Mouse (Mus musculus) brain, embryonic 18.5 days (tissue): ENCODE data around the gene Olfr1256.

Experiments
- DNase-seq: peaks from one replicate; pipeline ENCODE4 v3.0.0-alpha.2; 2012; ENCODE audit warnings: low read depth, low spot score

Gene Olfr1256

GRCm38 (mm10) chr2:89841455-89841854 is at the start of gene Olfr1256:
Gene Olfr1256, minus strand, starts transcription at chr2:89841555.
- DNase-seq: no peak

- DNase-seq: no peak
Observed at GRCm38 (mm10) chr2:89878137-89878536, 36.8 kb upstream of the Olfr1256 start, which contains the start of gene Olfr1257. Gene Olfr1257, plus strand, starts transcription at chr2:89878437.

GRCm38 (mm10) chr2:89849230-89849629 is 7.9 kb upstream of the Olfr1256 start:
- DNase-seq: no peak

- no peak for DNase-seq
Observed at GRCm38 (mm10) chr2:89848105-89848504, 6.8 kb upstream of the Olfr1256 start, which contains the start of gene Olfr48. Gene Olfr48, minus strand, starts transcription at chr2:89848205.

DNA sequence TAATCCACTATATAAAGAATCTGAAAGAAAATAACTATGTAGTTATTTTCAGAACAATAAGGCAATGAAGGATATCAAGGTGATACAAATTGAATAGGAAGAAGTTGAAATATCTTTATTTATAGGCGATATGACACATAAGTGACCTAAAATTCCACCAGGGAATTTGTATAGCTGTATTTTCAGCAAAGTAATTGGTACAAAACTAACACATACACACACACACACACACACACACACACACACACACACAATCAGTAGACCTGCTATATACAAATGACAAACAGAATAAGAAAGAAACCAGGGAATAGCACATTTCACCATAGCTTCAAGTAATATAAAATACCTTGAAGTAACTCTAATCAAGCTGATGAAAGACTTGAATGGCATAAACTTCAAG is 21.1 kb downstream of the Olfr1256 start:
- no peak for DNase-seq

GRCm38 (mm10) chr2:89811751-89812150 is 29.6 kb downstream of the Olfr1256 start, which contains the start of gene Olfr1255:
Gene Olfr1255, plus strand, starts transcription at chr2:89812051.
- no peak for DNase-seq

- DNase-seq: no peak
Observed at GRCm38 (mm10) chr2:89810751-89811150, 30.6 kb downstream of the Olfr1256 start.

DNA sequence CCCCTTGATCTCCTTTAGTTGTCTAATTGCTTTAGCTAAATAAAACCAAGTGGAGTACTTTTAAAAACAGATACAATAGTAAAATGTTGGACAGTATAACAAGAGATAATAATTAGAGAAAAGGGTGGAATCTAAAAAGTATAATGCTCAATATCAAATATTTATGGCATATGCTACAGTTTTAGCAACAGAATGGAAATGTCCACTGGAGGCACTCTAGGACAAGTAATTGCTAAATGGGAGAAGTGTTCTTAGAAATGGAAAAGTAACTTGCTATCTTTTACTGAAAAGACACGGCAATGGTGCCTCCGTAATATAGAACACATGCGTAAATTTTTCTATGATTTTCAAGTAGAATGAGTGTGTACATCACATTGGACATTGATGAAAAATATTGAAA is 41.8 kb downstream of the Olfr1256 start:
- DNase-seq: no peak

GRCm38 (mm10) chr2:89793519-89793918 is 47.8 kb downstream of the Olfr1256 start, which contains the start of gene Olfr1254:
Gene Olfr1254, minus strand, starts transcription at chr2:89793619.
- no peak for DNase-seq
